Mouse (Mus musculus) midbrain, embryonic 16.5 days (tissue): ENCODE measurements around the gene Mapk11. TPM values are rescaled to one million over a fixed set of nuclear protein-coding genes. Genes with fewer than 3 reads are reported as not detected.
A peak's percentile ranks its signal among the peaks of the same experiment; 100 is the strongest.

ENCODE experiments used
- ATAC-seq: fragments of 200-750 bp; cut with Nextera tagmentation; 2 replicates; pipeline ENCODE4 v1.8.0; 2017; ENCODE audit warnings: moderate TSS enrichment
- H3K27ac ChIP-seq: fragments of 300-500 bp; sonication (generic); 2 replicates; pipeline ENCODE4 v1.5.1; 2014; ENCODE audit warnings: mild to moderate bottlenecking, low read length, mixed read lengths
- H3K27me3 ChIP-seq: fragments of 300-500 bp; sonication (generic); 2 replicates; pipeline ENCODE4 v1.6.1; 2014; ENCODE audit warnings: low read depth, low read length, mixed read lengths; ENCODE audit not compliant: control insufficient read depth, insufficient read depth
- H3K36me3 ChIP-seq: fragments of 300-500 bp; sonication (generic); 2 replicates; pipeline ENCODE4 v1.6.1; 2014; ENCODE audit warnings: mild to moderate bottlenecking, low read length, moderate library complexity, mixed read lengths; ENCODE audit not compliant: control insufficient read depth, insufficient read depth
- H3K4me1 ChIP-seq: fragments of 300-500 bp; sonication (generic); 2 replicates; pipeline ENCODE4 v1.6.1; 2014; ENCODE audit warnings: mild to moderate bottlenecking, low read length, mixed read lengths; ENCODE audit not compliant: control insufficient read depth, insufficient read depth
- H3K4me2 ChIP-seq: fragments of 300-500 bp; sonication (generic); 2 replicates; pipeline ENCODE4 v1.6.1; 2014; ENCODE audit warnings: mild to moderate bottlenecking, low read length, mixed read lengths
- H3K4me3 ChIP-seq: fragments of 300-500 bp; sonication (generic); 2 replicates; pipeline ENCODE4 v1.5.1; 2014; ENCODE audit warnings: low read depth, mild to moderate bottlenecking, low read length, moderate library complexity, mixed read lengths
- H3K9ac ChIP-seq: fragments of 300-500 bp; sonication (generic); 2 replicates; pipeline ENCODE4 v1.6.1; 2014; ENCODE audit warnings: low read depth, low read length, mixed read lengths
- H3K9me3 ChIP-seq: fragments of 300-500 bp; sonication (generic); replicated peaks from 2 replicates; pipeline ENCODE4 v1.6.1; 2014; ENCODE audit warnings: mild to moderate bottlenecking, low read length, mixed read lengths; ENCODE audit not compliant: control insufficient read depth, poor library complexity, severe bottlenecking
- WGBS: fragments of 180-500 bp; shearing (Covaris S2); extraction: QIAGEN DNeasy Blood & Tissue Kit; methylation state at CpG from one replicate; pipeline ENCODE4 v1.1.7; 2014; 5-methylcytosine and 5-hydroxymethylcytosine counted together
- polyA plus RNA-seq: library from polyadenylated mRNA; unstranded; fragments of >200 nt; fragmentation: Nextera tagmentation; extraction: Ambion mirVana; gene quantifications from 2 replicates; pipeline ENCODE4 v1.2.1, GENCODE M21; 2015

Gene Mapk11
- polyA plus RNA-seq, 1 experiment from 2014 or later: 29.0 TPM

- Histone ChIP-seq H3K4me1 (peaks cover 42% of the 10 kb centered on the region), H3K9ac (peak overlapping the region; percentile 92), H3K36me3 (no peaks in the 10 kb centered on the region; the same call in 1 of the 2 replicates), H3K27me3 (no peaks in the 10 kb centered on the region), H3K9me3 (no peaks in the 10 kb centered on the region), H3K27ac (peak overlapping the region; percentile 77; the same call in 1 of the 2 replicates), H3K4me2 (peak overlapping the region; percentile 84), H3K4me3 (peak overlapping the region; percentile 83)
- ATAC-seq: no peak
- 36% methylated on average over 4 of the region's 4 CpGs for WGBS
These were observed 1.5 kb downstream of the Mapk11 start for GRCm38 (mm10) chr15:89147895-89148294.

GRCm38 (mm10) chr15:89147456-89147855 lies 2.0 kb downstream of the Mapk11 start:
- WGBS: 14% methylated on average over 10 of the region's 10 CpGs
- H3K4me3 ChIP-seq: peak overlapping the region; percentile 83

GRCm38 (mm10) chr15:89147024-89147423 lies 2.4 kb downstream of the Mapk11 start:
- Histone ChIP-seq H3K9me3 (no peaks in the 10 kb centered on the region), H3K9ac (peak overlapping the region; percentile 71), H3K4me2 (peak overlapping the region; percentile 84), H3K4me3 (peak overlapping the region; percentile 83), H3K36me3 (no peaks in the 10 kb centered on the region; the same call in 1 of the 2 replicates), H3K4me1 (peaks cover 37% of the 10 kb centered on the region), H3K27ac (peak overlapping the region; percentile 77), H3K27me3 (no peaks in the 10 kb centered on the region)
- 6% methylated on average over 14 of the region's 16 CpGs for WGBS
- peak; percentile 32; the same call in 1 of the 2 replicates for ATAC-seq

More at GRCm38 (mm10) chr15:89147456-89147855, 2.0 kb downstream of the Mapk11 start:
- H3K27ac ChIP-seq: peak overlapping the region; percentile 77
- H3K4me2 ChIP-seq: peak overlapping the region; percentile 84
- no peaks in the 10 kb centered on the region for H3K9me3 ChIP-seq
- H3K27me3 ChIP-seq: no peaks in the 10 kb centered on the region
- H3K9ac ChIP-seq: peak overlapping the region; percentile 71
- ATAC-seq: no peak
- H3K4me1 ChIP-seq: peaks cover 41% of the 10 kb centered on the region
- H3K36me3 ChIP-seq: no peaks in the 10 kb centered on the region; the same call in 1 of the 2 replicates

GRCm38 (mm10) chr15:89146537-89146936 lies 2.9 kb downstream of the Mapk11 start:
- Histone ChIP-seq H3K27me3 (no peaks in the 10 kb centered on the region), H3K4me3 (peak overlapping the region; percentile 83), H3K36me3 (no peaks in the 10 kb centered on the region; the same call in 1 of the 2 replicates), H3K9ac (peak overlapping the region; percentile 71), H3K4me1 (peaks cover 36% of the 10 kb centered on the region), H3K4me2 (peak overlapping the region; percentile 84), H3K9me3 (no peaks in the 10 kb centered on the region), H3K27ac (peak overlapping the region; percentile 77)
- 2% methylated on average over 27 of the region's 27 CpGs for WGBS
- ATAC-seq: peak; percentile 44

GRCm38 (mm10) chr15:89145813-89146350 lies 3.5 kb downstream of the Mapk11 start:
- H3K27ac ChIP-seq: peak overlapping the region; percentile 77
- WGBS: 77% methylated on average over 24 of the region's 24 CpGs
- no peaks in the 10 kb centered on the region for H3K27me3 ChIP-seq
- peak overlapping the region; percentile 83 for H3K4me3 ChIP-seq
- H3K9me3 ChIP-seq: no peaks in the 10 kb centered on the region
- ATAC-seq: peak; percentile 19; the same call in 1 of the 2 replicates
- peak overlapping the region; percentile 71; the same call in 1 of the 2 replicates for H3K9ac ChIP-seq
- H3K4me2 ChIP-seq: peak overlapping the region; percentile 84
- peaks cover 39% of the 10 kb centered on the region for H3K4me1 ChIP-seq
- no peaks in the 10 kb centered on the region; the same call in 1 of the 2 replicates for H3K36me3 ChIP-seq

- Histone ChIP-seq H3K4me1 (peaks cover 42% of the 10 kb centered on the region), H3K27me3 (peaks cover 2% of the 10 kb centered on the region), H3K9me3 (no peaks in the 10 kb centered on the region), H3K4me3 (no peak overlapping the region), H3K36me3 (no peaks in the 10 kb centered on the region; the same call in 1 of the 2 replicates), H3K4me2 (no peak overlapping the region), H3K27ac (no peak overlapping the region), H3K9ac (no peak overlapping the region)
- no peak for ATAC-seq
- 90% methylated on average over 11 of the region's 11 CpGs for WGBS
These were observed 4.5 kb downstream of the Mapk11 start for GRCm38 (mm10) chr15:89144965-89145364.

GRCm38 (mm10) chr15:89143134-89143533 lies 6.3 kb downstream of the Mapk11 start:
- Histone ChIP-seq H3K4me2 (no peak overlapping the region), H3K27ac (no peak overlapping the region), H3K4me3 (no peak overlapping the region), H3K9ac (no peak overlapping the region), H3K9me3 (no peaks in the 10 kb centered on the region), H3K27me3 (peaks cover 8% of the 10 kb centered on the region), H3K36me3 (no peaks in the 10 kb centered on the region; the same call in 1 of the 2 replicates), H3K4me1 (peaks cover 38% of the 10 kb centered on the region)
- WGBS: 81% methylated on average over 2 of the region's 2 CpGs
- no peak for ATAC-seq

- Histone ChIP-seq H3K9ac (no peak overlapping the region), H3K27ac (no peak overlapping the region), H3K4me3 (no peak overlapping the region), H3K27me3 (peaks cover 8% of the 10 kb centered on the region), H3K4me1 (peaks cover 26% of the 10 kb centered on the region), H3K36me3 (no peaks in the 10 kb centered on the region; the same call in 1 of the 2 replicates), H3K4me2 (no peak overlapping the region), H3K9me3 (no peaks in the 10 kb centered on the region)
- no peak for ATAC-seq
- 69% methylated on average over 4 of the region's 4 CpGs for WGBS
These were observed 7.5 kb downstream of the Mapk11 start for GRCm38 (mm10) chr15:89141905-89142304.

GRCm38 (mm10) chr15:89141443-89141842 lies 8.0 kb downstream of the Mapk11 start:
- no peak overlapping the region for H3K27ac ChIP-seq
- H3K4me2 ChIP-seq: no peak overlapping the region
- H3K9ac ChIP-seq: no peak overlapping the region
- ATAC-seq: no peak
- H3K4me1 ChIP-seq: peaks cover 23% of the 10 kb centered on the region
- H3K4me3 ChIP-seq: no peak overlapping the region
- peaks cover 8% of the 10 kb centered on the region for H3K27me3 ChIP-seq
- no peaks in the 10 kb centered on the region for H3K9me3 ChIP-seq
- H3K36me3 ChIP-seq: no peaks in the 10 kb centered on the region; the same call in 1 of the 2 replicates
- WGBS: 31% methylated on average over 5 of the region's 5 CpGs
